Mouse (Mus musculus) stomach, postnatal 0 days (tissue): ENCODE data around the gene C1qtnf5.
A peak's percentile ranks its signal among the peaks of the same experiment; 100 is the strongest.

Experiments used
- CTCF ChIP-seq: IDR thresholded peaks from 2 replicates; pipeline ENCODE4 v1.5.1; 2016; ENCODE audit warnings: antibody characterized with exemption, low read depth, mild to moderate bottlenecking, moderate library complexity
- EP300 ChIP-seq: optimal IDR thresholded peaks from 2 replicates; pipeline ENCODE3; 2016; ENCODE audit warnings: antibody characterized with exemption

GRCm38 (mm10) chr9:44107110-44107509, at the start of gene C1qtnf5:
- TF ChIP-seq CTCF (peak; percentile 36), EP300 (no peak)
